In genomic region chr11:69880506-69880852, GRCm38 (mm10) we compare ENCODE assay signal across 8 mouse cellular contexts. TPM values are rescaled to one million over a fixed set of nuclear protein-coding genes. Genes with fewer than 3 reads are reported as not detected.
DNase-seq lines count a peak whose midpoint lies in the region; ATAC-seq lines count a peak whose summit lies in the region.

No protein-coding gene starts in this region.

- no peak for DNase-seq in heart, embryonic 10.5 days (ENCODE audit: low spot score)
- DNase-seq in heart, adult 18-20 months = no peak
- DNase-seq in Muller cell, postnatal 12 days (ENCODE audit: inconsistent ontology term) = peak; percentile 88
- peak; percentile 85 for DNase-seq in embryo, embryonic 10.5 days (ENCODE audit: low spot score)
- DNase-seq in heart, postnatal 4 days = peak; percentile 82
- peak; percentile 24 to 42 for DNase-seq in left cerebral cortex, postnatal 25 days (ENCODE audit: low spot score in 2 of 2)
- peak; percentile 53 to 69 for DNase-seq in spleen, postnatal 14 days (ENCODE audit: low spot score in 2 of 2)

- peaks cover 6% of the 10 kb centered on the region; the same call in 1 of the 2 replicates for H3K27me3 ChIP-seq in heart, embryonic 10.5 days (ENCODE audit: insufficient read depth, poor library complexity, severe bottlenecking)

- H3K36me3 ChIP-seq in heart, embryonic 10.5 days = no peaks in the 10 kb centered on the region

- intact Hi-C loops in left cerebral cortex, postnatal 25 days (cut with DNase I) = no loop called here

- WGBS in heart, embryonic 10.5 days = under 1% methylated on average over 18 of the region's 18 CpGs

- H3K27ac ChIP-seq in heart, embryonic 10.5 days = peak overlapping the region; percentile 91

- peaks cover 75% of the 10 kb centered on the region for H3K4me1 ChIP-seq in heart, embryonic 10.5 days

- peak overlapping the region; percentile 71 for H3K4me3 ChIP-seq in heart, embryonic 10.5 days

- ATAC-seq in megakaryocyte-erythroid progenitor cell, adult 5-6 weeks (replicated peaks; ENCODE audit: low FRiP score, low TSS enrichment, poor library complexity, severe bottlenecking) = peak; percentile 27

- no peaks in the 10 kb centered on the region for H3K9me3 ChIP-seq in heart, embryonic 10.5 days

RNA-seq across cellular contexts. Expression of gene Kctd11, which starts 0.7 kb away (rescaled TPM):
- polyA plus RNA-seq in heart, embryonic 10.5 days (2016; fragmentation: Nextera tagmentation; extraction: Ambion mirVana) = 5.0 and 6.2 TPM in 2 replicates
- total RNA-seq in heart, adult 18-20 months (2021) = 1 to 10 TPM; 2.0 to 2.5 TPM
- 1 to 10 TPM; 3.3 TPM for total RNA-seq in heart, postnatal 4 days (2021)
- total RNA-seq in left cerebral cortex, postnatal 25 days (2021) = 1 to 10 TPM; 1.1 to 1.2 TPM
- 0.54 and 0.79 TPM in 2 replicates for total RNA-seq in megakaryocyte-erythroid progenitor cell, adult 5-6 weeks (2014; fragmentation: Nextera tagmentation)
- 1.3 TPM in 1 of 2 replicates, not detected in the other for total RNA-seq in megakaryocyte-erythroid progenitor cell, adult 5-6 weeks (2017)

RNA-seq across cellular contexts. Expression of gene Tmem95, which starts 2.7 kb away (rescaled TPM):
- not detected in 2 replicates for polyA plus RNA-seq in heart, embryonic 10.5 days (2016; fragmentation: Nextera tagmentation; extraction: Ambion mirVana)
- not detected for total RNA-seq in heart, adult 18-20 months (2021)
- not detected for total RNA-seq in heart, postnatal 4 days (2021)
- total RNA-seq in left cerebral cortex, postnatal 25 days (2021) = not detected
- total RNA-seq in megakaryocyte-erythroid progenitor cell, adult 5-6 weeks (2014; fragmentation: Nextera tagmentation) = not detected in 2 replicates
- total RNA-seq in megakaryocyte-erythroid progenitor cell, adult 5-6 weeks (2017) = not detected in 2 replicates

RNA-seq across cellular contexts. Expression of gene Acap1, which starts 14.9 kb away (rescaled TPM):
- polyA plus RNA-seq in heart, embryonic 10.5 days (2016; fragmentation: Nextera tagmentation; extraction: Ambion mirVana) = 10.6 and 16.2 TPM in 2 replicates
- total RNA-seq in heart, adult 18-20 months (2021) = 1 to 10 TPM in 1 of 2 experiments, under 1 TPM in 1; 0.72 to 4.4 TPM
- total RNA-seq in heart, postnatal 4 days (2021) = 1 to 10 TPM; 2.8 to 3.2 TPM
- not detected for total RNA-seq in left cerebral cortex, postnatal 25 days (2021)
- 52.7 and 59.4 TPM in 2 replicates for total RNA-seq in megakaryocyte-erythroid progenitor cell, adult 5-6 weeks (2014; fragmentation: Nextera tagmentation)
- total RNA-seq in megakaryocyte-erythroid progenitor cell, adult 5-6 weeks (2017) = 40.3 and 55.2 TPM in 2 replicates

RNA-seq across cellular contexts. Expression of gene 2810408A11Rik, which starts 20.3 kb away (rescaled TPM):
- polyA plus RNA-seq in heart, embryonic 10.5 days (2016; fragmentation: Nextera tagmentation; extraction: Ambion mirVana) = 5.5 and 8.7 TPM in 2 replicates
- under 1 TPM in 1 of 2 experiments, not detected in 1; 0.41 TPM for total RNA-seq in heart, adult 18-20 months (2021)
- 1 to 10 TPM; 5.2 to 6.2 TPM for total RNA-seq in heart, postnatal 4 days (2021)
- total RNA-seq in left cerebral cortex, postnatal 25 days (2021) = under 1 TPM; 0.55 to 0.60 TPM
- total RNA-seq in megakaryocyte-erythroid progenitor cell, adult 5-6 weeks (2014; fragmentation: Nextera tagmentation) = 2.4 and 4.0 TPM in 2 replicates
- 3.4 and 4.1 TPM in 2 replicates for total RNA-seq in megakaryocyte-erythroid progenitor cell, adult 5-6 weeks (2017)

RNA-seq across cellular contexts. Expression of gene Neurl4, which starts 20.4 kb away (rescaled TPM):
- polyA plus RNA-seq in heart, embryonic 10.5 days (2016; fragmentation: Nextera tagmentation; extraction: Ambion mirVana) = 8.3 and 12.7 TPM in 2 replicates
- 10 to 100 TPM; 42.1 to 48.0 TPM for total RNA-seq in heart, adult 18-20 months (2021)
- 10 to 100 TPM; 45.8 to 48.5 TPM for total RNA-seq in heart, postnatal 4 days (2021)
- total RNA-seq in left cerebral cortex, postnatal 25 days (2021) = 100 to 1,000 TPM; 113 to 117 TPM
- 31.7 and 51.2 TPM in 2 replicates for total RNA-seq in megakaryocyte-erythroid progenitor cell, adult 5-6 weeks (2014; fragmentation: Nextera tagmentation)
- total RNA-seq in megakaryocyte-erythroid progenitor cell, adult 5-6 weeks (2017) = 27.9 and 64.3 TPM in 2 replicates

Comparison
In these comparisons a context has a peak if more than half of its experiments do, and no peak if none do; other contexts are left out.
1. DNase-seq: peak in Muller cell, postnatal 12 days (single experiment), embryo, embryonic 10.5 days (single experiment), heart, postnatal 4 days (single experiment), left cerebral cortex, postnatal 25 days (2 of 2) and spleen, postnatal 14 days (2 of 2); none in heart, embryonic 10.5 days (single experiment) and heart, adult 18-20 months (0 of 2).
2. RNA of gene Acap1, which starts 14.9 kb away (total RNA-seq): 40.3 to 59.4 TPM in megakaryocyte-erythroid progenitor cell, adult 5-6 weeks; 0.72 to 4.4 TPM in heart, adult 18-20 months, 2.8 to 3.2 TPM in heart, postnatal 4 days and not detected in left cerebral cortex, postnatal 25 days; every median in the first group is over 4 times any median in the second.